Mouse (Mus musculus) layer of hippocampus, adult 18-20 months (tissue): ENCODE measurements around the gene Disp3. TPM values are rescaled to one million over a fixed set of nuclear protein-coding genes. Genes with fewer than 3 reads are reported as not detected.

Experiments used
- DNase-seq, 2 experiments: peaks; one replicate each; pipeline ENCODE4 v3.0.0; 2022; ENCODE audit warnings: low spot score in 2 of 2
- total RNA-seq, 2 experiments: library from RNA; stranded (reverse); gene quantifications; 2 replicates each; pipeline ENCODE4 v1.2.3; 2021

Disp3 gene
- total RNA-seq, 2 experiments from 2014 or later = 34.2 to 37.7 TPM

GRCm38 (mm10) chr4:148291849-148292248 is 4.1 kb upstream of the Disp3 start:
- peak in 1 of 2 experiments; percentile 49 for DNase-seq

GRCm38 (mm10) chr4:148291080-148291479 is 3.3 kb upstream of the Disp3 start:
- no peak for DNase-seq

- peak; percentile 95 to 96 for DNase-seq
Measured at GRCm38 (mm10) chr4:148288055-148288549, 337 bp upstream of the Disp3 start.

GRCm38 (mm10) chr4:148287041-148287440 is 724 bp downstream of the Disp3 start:
- DNase-seq = no peak

- DNase-seq = peak in 1 of 2 experiments; percentile 55
Measured at GRCm38 (mm10) chr4:148286226-148287031, 1.3 kb downstream of the Disp3 start.

- peak in 1 of 2 experiments; percentile 49 for DNase-seq
Measured at GRCm38 (mm10) chr4:148284219-148284618, 3.5 kb downstream of the Disp3 start.

GRCm38 (mm10) chr4:148276816-148277491 is 10.8 kb downstream of the Disp3 start:
- no peak for DNase-seq

- DNase-seq = no peak
Measured at GRCm38 (mm10) chr4:148274671-148275070, 13.1 kb downstream of the Disp3 start.

- DNase-seq = no peak
Measured at GRCm38 (mm10) chr4:148273229-148273628, 14.5 kb downstream of the Disp3 start.

- DNase-seq = no peak
Measured at GRCm38 (mm10) chr4:148271656-148272055, 16.1 kb downstream of the Disp3 start.

- DNase-seq = no peak
Measured at GRCm38 (mm10) chr4:148266973-148267507, 20.7 kb downstream of the Disp3 start.

GRCm38 (mm10) chr4:148259941-148260340 is 27.8 kb downstream of the Disp3 start:
- no peak for DNase-seq

GRCm38 (mm10) chr4:148249341-148249740 is 38.4 kb downstream of the Disp3 start:
- peak in 1 of 2 experiments; percentile 39 for DNase-seq

GRCm38 (mm10) chr4:148240387-148240786 is 47.4 kb downstream of the Disp3 start:
- peak; percentile 64 to 81 for DNase-seq

GRCm38 (mm10) chr4:148239474-148240130 is 48.2 kb downstream of the Disp3 start:
- peak; percentile 34 to 50 for DNase-seq

- DNase-seq = no peak
Measured at GRCm38 (mm10) chr4:148238919-148239318, 48.8 kb downstream of the Disp3 start.

GRCm38 (mm10) chr4:148238218-148238617 is 49.5 kb downstream of the Disp3 start:
- DNase-seq = no peak

- no peak for DNase-seq
Measured at GRCm38 (mm10) chr4:148236664-148237063, 51.1 kb downstream of the Disp3 start.

GRCm38 (mm10) chr4:148233061-148233460 is 54.7 kb downstream of the Disp3 start:
- no peak for DNase-seq

- DNase-seq = no peak
Measured at GRCm38 (mm10) chr4:148232615-148233014, 55.1 kb downstream of the Disp3 start.

- DNase-seq = no peak
Measured at GRCm38 (mm10) chr4:148232124-148232523, 55.6 kb downstream of the Disp3 start.
